Mouse (Mus musculus) spleen, adult 18-20 months (tissue): ENCODE results near the gene Kcnk4.
"Not testable (repeated sequence)": the region's sequence is repeated elsewhere in the genome, so short reads cannot be mapped to it uniquely, and the experiment has no call there.

ENCODE experiments used
- DNase-seq, 2 experiments: peaks; one replicate each; pipeline ENCODE4 v3.0.0; 2022; ENCODE audit warnings: mixed read lengths in 2 of 2

The Kcnk4 gene

DNA sequence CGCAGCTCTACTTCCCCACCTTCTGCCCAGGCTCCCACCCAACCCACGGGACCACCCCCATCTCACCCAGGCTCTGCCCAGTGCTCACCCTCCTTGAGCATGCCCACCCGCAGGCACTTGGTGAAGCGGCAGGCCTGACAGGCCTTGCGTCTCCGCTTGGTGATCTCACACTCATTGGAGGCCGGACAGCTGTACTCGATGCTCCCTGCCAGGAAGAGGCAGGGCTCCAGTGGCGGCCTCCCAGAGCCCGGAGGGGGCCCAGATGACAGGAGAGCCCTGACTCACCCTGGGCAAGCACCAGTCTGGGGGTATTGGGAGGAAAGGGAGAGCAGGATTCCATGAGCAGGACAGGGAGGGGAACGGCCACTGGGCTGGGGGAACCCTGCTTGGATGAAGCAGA is 20.3 kb downstream of the Kcnk4 start:
- DNase-seq: no peak

DNA sequence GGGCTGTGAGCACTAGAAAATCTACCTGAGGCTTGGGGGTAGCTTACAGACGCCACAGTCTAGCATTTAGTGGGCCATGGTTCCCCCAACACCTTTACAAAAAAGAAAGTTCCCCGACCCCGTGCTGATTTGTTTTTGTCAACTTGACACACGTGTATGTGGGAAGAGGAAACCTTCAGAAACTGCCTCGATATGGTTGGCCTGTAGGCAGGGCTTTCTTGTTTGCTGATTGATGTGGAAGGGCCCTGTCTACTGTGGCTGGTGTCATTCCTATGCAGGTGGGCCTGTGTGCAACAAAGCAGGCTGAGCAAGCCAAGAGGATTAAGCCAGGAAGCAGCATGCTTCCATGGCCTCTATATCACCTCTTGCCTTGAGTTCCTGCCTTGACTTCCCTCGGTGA is 21.3 kb downstream of the Kcnk4 start:
- no peak for DNase-seq

DNA sequence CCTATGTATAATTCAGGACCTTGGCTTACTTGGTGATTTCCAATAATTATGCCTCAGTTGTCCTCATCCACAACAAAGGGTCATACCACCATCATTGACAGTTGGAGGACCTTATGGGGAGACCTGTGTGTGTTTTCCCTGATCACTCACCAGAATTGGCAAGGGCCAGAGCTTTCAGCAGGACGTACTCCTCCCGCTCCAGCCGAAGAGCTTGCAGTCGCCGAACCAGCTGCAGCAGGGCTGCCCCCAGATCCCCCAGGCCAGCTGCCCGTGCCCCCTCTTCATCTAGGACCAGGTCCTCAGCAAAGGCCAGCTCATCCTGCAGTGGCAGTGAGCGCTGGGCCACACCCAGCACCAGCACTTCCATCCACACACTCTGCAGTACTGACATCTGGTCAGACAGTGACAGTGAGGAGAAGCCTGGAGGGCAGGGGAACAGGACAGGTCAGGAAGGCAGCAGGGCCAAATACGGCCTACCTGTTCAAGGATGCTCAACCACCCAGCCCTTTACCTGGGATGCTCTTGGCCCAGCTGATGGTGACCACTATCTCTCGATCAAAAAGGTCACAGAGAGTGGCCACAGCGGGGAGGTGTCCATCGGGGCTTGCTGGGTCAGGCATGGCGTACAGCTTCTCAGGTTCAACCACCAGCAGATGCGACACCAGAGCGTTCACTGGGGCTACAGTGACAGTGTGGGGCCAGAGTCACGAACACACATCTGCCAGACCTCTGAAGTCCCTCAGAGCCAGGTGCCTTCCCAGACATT is 21.9 kb downstream of the Kcnk4 start:
- no peak for DNase-seq

DNA sequence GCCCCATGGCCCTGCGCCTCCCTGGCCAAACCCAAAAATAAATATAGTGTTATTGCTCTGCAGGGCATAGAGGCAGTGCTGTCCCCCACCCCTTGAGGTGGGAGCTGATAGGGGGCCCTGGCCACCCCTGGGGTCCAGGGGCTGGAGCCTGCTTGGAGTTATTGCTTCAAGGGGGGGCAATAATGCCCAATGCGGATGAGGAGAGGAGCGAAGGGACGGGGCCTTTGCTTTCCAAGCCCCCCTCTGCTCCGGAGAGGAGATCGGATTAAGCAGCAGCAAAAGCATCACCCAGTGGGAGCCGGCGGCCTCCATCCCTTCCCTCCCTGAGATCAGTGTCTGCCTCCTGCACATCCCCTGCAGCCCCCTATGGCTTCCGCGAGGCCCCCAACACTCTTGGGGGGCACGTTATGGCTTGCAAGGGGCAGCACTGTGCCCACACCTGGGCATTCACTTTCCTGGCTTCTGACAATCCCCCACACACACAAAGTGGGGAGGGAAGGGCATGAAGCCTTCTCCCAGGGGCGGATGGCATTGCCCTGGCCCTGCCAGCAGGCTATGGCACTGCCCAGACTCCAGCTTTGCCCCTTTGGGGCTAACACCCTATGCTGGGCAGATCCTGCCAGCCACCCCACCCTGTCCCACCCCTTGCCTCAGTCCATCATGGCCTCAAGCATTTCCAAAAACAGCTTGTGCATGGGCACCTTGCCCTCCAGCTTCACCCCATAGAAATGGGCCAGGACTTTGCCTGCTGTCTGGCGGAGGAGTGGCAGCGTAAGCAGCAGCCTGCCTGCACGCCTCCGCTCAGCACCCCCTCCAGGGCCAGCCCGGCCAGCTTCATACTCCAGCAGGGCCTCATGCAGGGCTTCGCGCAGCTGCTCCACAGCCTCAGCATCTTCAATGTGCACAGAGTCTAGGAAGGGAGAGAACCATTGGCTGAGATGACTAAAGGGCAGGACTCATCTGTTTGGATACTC is 22.9 kb downstream of the Kcnk4 start:
- DNase-seq: no peak

DNA sequence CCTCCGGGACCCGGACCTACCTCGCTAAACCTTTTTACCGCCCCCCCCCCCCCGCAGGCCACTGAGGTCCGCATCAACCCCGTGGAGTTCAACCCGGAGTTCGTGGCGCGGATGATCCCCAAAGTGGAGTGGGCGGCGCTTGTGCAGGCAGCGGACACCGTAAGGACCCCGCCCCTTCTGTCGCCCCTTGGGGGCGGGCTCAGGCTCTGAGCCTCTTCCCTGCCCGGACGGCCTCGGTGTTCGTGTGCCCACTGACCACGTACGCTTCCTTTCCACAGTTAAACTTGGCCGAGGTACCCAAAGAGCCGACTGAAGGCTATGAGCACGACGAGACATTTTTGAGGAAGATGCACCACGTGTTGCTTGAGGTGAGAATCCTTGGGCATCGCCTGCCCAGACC is 24.0 kb downstream of the Kcnk4 start:
- DNase-seq: peak; percentile 55

DNA sequence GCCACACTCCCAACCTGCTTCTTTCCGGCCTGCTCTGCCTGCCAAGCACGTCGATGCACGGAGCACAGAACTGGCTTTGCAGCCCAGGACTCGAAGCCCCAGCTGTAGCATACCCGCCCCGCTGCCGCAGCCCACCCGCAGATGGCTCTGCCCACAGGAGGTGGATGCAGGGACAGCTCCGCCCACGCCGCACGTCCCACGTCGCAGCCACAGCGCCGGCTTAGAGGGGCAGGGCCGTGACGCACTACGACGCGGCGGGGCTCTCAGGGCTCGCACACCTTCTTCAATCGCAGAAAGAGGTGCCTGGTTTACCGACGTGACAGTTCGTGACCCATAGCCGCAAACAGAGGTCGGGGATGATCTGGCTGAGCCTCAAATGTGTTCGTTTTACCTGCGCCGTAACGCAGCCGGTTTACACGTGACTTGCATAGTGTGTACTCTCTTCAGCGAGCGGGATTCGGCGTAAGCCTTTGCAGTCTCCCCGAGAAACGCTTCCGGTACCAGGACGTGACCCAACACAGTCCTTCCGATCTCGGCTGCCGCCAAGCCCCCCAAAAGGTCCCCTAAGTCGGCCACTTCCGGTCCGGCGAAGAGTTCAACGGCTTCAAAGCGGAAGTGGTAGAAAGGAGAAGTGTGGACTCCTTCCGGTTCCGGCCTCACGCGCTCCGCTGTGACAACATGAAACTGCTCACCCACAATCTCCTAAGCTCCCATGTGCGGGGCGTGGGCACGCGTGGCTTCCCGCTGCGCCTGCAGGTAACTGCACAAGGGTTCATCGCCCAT is 24.6 kb downstream of the Kcnk4 start, which contains the start of the genes Trmt112 and Prdx5:
Gene Trmt112, plus strand, starts transcription at position 192 of the 783 bp plus-strand sequence.
Gene Prdx5, minus strand, starts transcription at position 600 of the 783 bp plus-strand sequence.
- DNase-seq: peak; percentile 84 to 86

DNA sequence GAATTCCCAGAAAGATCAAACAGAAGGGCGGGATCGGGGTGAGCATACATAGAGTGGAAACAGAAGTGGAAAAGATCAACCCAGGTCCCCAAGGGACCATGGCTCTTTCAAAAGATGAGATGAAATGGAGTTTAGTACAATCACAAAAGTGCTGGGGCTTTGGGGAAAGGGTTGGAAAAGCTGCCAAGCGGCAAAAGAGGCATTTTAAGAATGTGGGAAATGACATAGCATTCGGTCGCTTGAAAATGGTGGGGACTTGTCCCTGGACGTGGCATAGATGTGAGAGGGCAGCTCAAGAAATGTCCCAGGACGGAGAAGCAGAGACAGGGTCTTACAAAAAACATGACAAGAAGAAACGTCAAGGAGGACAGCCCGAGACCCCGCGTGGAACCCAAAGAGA is 25.3 kb downstream of the Kcnk4 start:
- no peak for DNase-seq

DNA sequence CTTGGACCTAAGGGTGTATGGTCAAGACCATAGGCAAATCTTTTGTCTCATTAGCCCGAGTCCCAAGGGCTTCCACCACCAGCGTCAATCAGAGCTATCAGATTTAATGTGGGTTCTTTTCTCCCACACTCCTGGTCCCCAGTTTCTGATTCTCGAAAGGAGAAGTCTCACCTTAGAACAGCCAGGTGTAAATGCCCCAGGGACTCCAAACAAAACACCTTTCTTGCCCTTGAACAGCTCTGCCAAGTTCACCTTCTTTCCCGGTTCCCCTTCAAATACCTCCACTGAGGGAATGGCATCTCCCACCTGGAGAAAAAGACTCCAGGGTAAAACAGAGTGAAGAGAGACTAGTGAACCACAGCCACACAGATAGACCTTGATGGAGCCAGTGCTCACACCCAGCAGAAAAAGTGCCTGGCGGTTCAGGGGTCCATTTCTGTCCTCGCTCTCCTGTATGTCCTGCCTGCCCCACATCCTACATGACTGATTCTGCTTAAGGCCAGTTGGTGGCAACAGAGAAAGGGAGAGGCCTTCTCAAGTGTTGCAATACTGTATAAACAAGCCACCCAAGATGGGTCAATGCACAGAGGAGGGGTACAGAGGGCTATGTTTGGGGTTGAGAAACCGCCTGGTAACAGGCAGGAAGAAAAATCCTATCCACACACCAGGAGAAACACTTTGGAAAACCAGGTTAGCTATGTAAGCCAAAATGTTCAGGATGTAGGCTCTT is 26.3 kb downstream of the Kcnk4 start:
- DNase-seq: no peak

DNA sequence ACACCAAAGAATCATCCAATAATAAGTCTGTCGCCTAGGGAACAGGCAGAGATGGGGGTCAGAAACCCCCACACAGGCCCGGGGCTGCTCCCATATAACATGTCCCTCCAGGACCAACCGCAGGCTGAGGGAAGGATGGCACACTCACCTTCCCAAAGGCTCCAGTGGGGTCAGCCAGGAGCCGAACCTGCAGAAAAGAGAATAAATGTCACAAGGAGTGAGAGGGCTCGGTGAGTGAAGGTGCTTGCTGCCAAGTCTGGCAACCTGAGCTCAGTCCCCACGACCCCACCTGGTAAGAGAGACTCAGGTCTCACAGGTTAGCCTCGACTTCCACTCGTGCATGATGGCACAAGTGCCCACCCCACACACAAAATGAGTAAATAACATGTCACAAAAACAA is 27.2 kb downstream of the Kcnk4 start:
- DNase-seq: no peak

DNA sequence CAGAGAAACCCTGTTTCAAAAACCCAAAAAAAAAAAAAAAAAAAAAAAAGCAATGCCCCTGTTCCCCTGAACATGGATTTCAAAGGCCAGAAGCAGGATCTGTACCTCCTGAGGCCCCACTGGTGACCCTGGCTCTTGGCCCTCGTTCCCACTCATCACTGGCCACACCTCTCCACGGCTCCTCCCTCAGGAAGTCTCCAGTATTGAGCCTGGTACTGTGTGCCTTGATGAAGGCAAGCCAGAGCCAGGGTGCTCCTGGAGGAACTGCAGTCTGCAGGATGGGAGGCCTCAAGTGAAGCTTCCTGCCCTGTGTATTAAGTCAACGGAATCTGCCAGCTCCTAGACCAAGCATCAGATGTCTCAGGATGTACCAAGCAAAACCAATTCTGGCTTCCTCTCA is 28.1 kb downstream of the Kcnk4 start:
- no peak for DNase-seq

DNA sequence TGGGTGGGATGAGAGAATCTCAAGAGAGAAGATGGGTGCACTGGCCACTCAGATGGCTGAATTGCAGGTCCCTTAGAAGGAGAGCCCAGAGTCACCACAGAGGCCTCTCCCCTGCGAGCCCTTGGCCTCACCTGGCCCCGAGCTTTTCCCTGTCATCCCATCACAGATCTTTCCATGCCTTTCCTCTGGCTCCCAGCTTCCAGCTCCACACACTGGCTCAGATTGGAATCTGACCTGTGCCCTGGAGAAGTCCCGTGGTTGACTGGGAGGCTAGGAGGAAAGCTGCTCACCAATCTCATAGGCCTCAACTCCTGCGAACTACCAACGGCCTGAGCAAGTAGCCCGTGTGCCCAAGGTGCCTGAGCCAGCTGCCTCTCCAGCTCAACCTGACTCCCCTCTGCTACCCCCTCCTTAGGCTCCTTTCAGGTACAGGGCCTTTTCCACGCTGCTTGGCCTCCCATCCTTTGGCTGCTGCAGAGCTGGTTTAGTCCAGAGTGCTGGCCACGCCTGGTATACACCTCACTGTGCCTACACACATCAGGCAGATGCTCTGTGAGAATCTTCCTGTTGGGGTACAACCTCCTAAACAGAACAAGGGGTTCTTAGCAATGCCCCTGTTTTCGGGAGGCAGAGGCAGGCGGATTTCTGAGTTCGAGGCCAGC is 28.7 kb downstream of the Kcnk4 start:
- no peak for DNase-seq

DNA sequence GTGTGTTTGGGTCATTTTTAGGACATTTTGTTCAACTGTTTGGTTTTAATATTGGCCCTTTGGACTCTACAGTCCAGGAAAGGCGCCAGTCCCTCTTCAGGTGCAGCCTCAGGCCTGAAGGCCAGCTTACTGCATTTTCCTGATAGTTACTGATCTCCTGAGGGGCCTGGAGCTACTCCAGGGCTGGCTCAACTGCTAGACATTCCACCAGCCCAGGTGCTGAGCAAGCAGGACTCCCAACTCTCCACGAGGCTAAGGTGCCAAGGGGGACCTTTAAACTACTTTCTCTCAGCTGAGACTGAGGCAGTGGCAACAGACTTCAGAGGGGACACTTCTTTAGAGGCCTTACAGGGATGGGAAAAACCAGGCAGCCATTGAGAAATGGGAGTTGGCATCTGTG is 29.5 kb downstream of the Kcnk4 start:
- no peak for DNase-seq

DNA sequence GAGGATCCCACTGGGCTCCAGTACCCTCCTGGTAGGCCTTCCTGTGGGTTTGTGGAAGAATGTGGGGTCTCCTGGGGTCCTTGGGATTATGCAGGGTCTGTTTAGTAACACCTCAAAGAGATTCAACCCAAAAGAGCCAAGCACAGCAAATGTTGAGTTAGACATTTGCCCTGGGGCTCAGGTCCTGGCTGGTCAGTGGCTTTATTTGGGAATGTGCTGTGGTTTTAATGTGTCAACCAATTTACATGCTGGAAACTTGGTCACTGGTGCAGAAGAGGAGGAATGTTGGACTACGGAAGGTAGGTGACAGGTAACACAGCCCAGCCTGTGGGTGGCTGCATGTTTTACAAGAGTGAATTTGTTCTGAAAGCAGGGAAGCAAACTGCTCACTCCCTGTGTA is 31.3 kb downstream of the Kcnk4 start:
- DNase-seq: no peak

DNA sequence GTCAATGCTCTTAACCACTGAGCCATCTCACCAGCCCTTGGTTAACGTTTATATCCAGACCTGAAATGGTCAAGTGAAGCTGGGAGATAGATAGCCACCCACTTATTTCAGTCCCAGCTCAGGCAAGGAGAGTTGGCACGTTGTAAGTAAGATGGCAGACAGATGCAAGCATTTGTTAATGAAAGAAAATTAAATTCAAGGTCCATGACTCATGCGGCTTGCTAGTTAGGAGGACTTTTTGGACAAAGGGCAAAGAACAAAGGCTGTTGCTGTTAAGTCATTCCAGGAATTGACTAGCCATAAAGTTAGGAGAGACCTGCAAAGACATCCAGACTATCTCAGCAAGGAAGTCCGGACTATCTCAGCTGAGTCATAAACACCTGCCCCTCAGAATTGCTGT is 34.7 kb downstream of the Kcnk4 start:
- no peak for DNase-seq

DNA sequence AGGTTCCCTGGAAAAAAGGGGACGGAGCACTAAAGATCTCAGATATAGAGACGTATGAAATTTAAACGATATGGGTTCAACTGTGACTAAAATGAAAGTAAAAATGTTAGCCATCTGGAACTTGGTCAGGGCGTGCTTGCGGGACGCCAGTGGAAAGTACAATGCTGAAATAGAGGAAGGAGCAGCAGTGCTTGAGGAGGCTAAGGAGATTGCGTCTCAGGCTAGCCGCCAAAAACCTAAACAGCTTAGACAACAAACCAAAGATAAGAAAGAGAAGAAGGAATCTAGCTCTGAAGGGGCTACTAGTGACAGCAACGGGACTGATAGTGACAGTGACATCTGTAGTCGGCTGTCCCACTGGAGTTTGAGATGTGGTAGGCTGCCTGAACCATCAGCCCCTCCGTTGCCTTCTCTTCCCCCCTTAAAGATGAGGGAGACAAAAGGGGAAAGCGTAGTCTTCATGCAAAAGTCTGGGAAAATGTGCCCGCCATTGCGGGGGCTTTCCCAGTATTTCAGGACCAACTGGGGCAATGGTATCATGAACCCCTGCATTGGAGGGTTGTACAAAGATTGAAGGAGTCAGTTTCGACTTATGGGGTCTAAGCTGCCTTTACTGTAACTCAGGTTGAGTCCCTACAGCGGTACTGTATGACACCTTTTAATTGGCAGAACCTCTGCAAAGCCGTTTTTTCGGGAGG is 38.6 kb downstream of the Kcnk4 start:
- not testable (repeated sequence) for DNase-seq

DNA sequence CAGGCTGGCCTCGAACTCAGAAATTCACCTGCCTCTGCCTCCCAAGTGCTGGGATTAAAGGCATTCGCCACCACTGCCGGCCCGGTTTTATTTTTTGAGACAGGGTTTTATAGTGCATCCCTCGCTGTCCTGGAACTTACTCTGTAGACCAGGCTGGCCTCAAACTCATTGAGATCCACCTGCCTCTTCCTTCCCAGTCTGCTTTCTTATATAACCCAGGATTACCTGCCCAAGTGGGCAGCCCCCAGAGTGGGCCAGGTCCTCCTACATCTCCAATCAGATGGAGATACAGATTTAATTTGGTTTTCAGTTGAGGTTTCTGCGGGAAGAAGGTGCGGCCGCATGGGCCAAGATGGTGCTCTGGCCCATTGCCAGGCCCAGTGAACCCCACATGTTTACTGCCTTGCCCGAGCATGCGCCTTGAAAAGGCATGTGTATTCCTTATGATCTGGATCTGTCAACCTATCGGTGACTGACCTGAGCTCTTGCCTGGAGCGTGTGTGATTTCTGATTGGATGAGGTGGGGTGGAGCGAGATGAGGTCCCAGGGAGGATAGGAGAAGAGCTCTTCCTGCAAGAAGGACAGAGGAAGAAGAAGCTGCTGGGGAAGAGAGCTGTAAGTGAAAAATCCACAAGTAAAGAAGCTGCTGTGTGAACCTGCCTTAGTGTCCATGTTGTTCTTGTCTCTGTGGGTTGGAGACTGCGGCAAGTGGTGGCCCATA is 40.4 kb downstream of the Kcnk4 start:
- DNase-seq: no peak

DNA sequence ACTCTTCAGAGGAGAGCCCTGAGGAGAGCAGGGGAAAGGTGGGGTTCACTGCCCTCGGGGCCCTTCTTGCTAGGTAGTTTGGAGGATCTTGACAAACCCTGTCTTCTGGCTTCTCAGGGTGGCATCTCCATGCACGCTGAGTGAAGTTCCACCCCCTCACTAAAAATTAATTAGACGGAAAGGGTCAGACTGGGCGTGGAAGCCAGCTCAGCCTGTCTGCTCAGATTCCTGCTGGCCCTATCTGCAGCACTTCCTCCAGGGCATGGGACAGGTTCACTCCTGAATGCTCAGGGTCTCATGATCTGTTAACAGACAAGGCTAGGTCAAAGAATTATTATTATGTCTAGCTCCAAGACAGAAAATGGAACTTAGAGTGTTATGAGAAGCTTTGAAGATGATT is 41.8 kb downstream of the Kcnk4 start:
- no peak for DNase-seq

DNA sequence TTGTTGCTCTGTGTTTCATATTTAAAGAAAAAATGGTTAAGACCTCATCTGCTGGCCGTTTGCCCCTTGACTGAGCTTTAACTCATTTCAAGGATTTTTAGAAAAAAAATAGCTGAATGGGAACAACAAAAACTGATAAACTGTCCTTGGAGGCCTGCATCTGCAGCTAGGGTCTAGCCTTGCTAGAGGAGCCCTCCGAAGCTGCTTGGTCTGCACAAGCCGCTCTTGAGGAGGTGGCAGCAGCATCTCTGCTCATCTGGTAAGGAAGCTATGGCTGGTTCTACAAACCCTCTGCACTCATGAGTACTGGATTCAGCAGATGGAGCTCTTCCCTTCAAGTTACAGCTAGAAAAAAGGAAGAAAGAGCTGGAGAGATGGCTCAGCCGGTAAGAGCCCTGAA is 56.4 kb downstream of the Kcnk4 start:
- no peak for DNase-seq

DNA sequence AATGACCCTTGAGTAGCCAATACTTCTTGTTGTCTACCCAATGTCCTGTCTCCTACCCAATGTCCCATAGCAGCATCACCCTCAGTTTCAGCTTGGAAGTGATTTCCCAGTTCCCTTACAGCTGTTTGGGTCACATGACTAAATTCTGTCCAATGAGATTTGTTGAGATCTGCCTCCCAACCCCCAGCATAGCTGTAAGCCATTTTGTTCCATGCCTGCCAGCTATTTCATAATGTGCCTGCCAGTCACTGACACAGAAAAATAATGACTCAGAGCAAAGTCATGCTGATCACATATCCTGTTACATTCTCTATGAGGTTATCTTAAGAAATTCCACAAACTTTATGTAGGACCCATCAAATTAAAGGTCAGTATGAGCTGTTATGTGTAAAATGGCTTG is 57.5 kb downstream of the Kcnk4 start:
- no peak for DNase-seq

DNA sequence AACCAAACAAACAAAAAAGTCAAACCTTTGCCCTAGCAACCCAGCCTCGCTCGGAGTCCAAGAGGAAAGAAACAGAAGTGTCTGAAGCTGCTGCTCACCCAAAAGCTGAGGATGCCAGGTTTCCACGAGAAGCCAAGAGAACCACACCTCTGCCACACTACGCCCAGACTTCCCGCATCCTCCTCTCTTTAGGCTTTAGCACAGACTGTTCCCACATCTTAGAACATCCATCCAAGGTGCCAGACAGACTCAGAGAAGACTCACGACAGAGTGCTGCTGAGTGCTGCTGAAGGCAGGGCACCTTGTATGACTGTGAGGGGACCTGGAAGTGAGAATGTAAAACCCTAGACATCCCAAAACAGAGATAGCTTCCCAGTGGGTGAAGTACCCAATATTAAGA is 58.5 kb downstream of the Kcnk4 start:
- no peak for DNase-seq
